Mouse (Mus musculus): ENCODE data around the gene Trappc11. TPM values are rescaled to one million over a fixed set of nuclear protein-coding genes. Genes with fewer than 3 reads are reported as not detected.

Gene Trappc11
- polyA plus RNA-seq (2015; fragmentation: Nextera tagmentation; extraction: Ambion mirVana) = 13.9 and 14.7 TPM in 2 replicates

- H3K4me1 ChIP-seq (ENCODE audit: control insufficient read depth, low read depth, low read length) = peaks cover 14% of the 10 kb centered on the region
- peak within 1 kb of the TSS; percentile 78 for H3K4me3 ChIP-seq (ENCODE audit: low read depth, low read length)
- H3K4me2 ChIP-seq (ENCODE audit: low read depth, low read length) = peak within 1 kb of the TSS; percentile 95
- H3K27me3 ChIP-seq (ENCODE audit: control insufficient read depth, insufficient read depth, low read depth, low read length) = no peaks in the 10 kb centered on the region
- no peaks in the 10 kb centered on the region; the same call in none of the 2 replicates for H3K36me3 ChIP-seq (ENCODE audit: control insufficient read depth, insufficient read depth)
- WGBS (ENCODE audit: insufficient replicate concordance) = under 1% methylated on average over 65 of the region's 65 CpGs
- ATAC-seq (ENCODE audit: low read depth) = peak; percentile 99
- H3K27ac ChIP-seq (ENCODE audit: low read length) = peak within 1 kb of the TSS; percentile 71
- no peaks in the 10 kb centered on the region for H3K9me3 ChIP-seq (replicated peaks; ENCODE audit: control insufficient read depth, low read length)
- peak within 1 kb of the TSS; percentile 91 for H3K9ac ChIP-seq (ENCODE audit: low read depth, low read length)
Observed at GRCm38 (mm10) chr8:47533344-47534125, at the start of gene Trappc11, which contains the start of gene Rwdd4a. TSS of gene Trappc11 (minus strand) at chr8:47533470. TSS of gene Rwdd4a (plus strand) at chr8:47533664.

- ATAC-seq (ENCODE audit: low read depth) = no peak
- Histone ChIP-seq H3K9ac (ENCODE audit: low read depth, low read length) (no peak overlapping the region), H3K27ac (ENCODE audit: low read length) (no peak overlapping the region), H3K9me3 (replicated peaks; ENCODE audit: control insufficient read depth, low read length) (no peaks in the 10 kb centered on the region), H3K4me3 (ENCODE audit: low read depth, low read length) (no peak overlapping the region), H3K4me2 (ENCODE audit: low read depth, low read length) (no peak overlapping the region), H3K27me3 (ENCODE audit: control insufficient read depth, insufficient read depth, low read depth, low read length) (no peaks in the 10 kb centered on the region), H3K36me3 (ENCODE audit: control insufficient read depth, insufficient read depth) (no peaks in the 10 kb centered on the region), H3K4me1 (ENCODE audit: control insufficient read depth, low read depth, low read length) (no peaks in the 10 kb centered on the region)
- WGBS (ENCODE audit: insufficient replicate concordance) = 61% methylated on average over 7 of the region's 7 CpGs
Observed at GRCm38 (mm10) chr8:47581454-47581853, 48.2 kb upstream of the Trappc11 start.

- Histone ChIP-seq H3K36me3 (ENCODE audit: control insufficient read depth, insufficient read depth) (no peaks in the 10 kb centered on the region), H3K9me3 (replicated peaks; ENCODE audit: control insufficient read depth, low read length) (no peaks in the 10 kb centered on the region), H3K9ac (ENCODE audit: low read depth, low read length) (no peak overlapping the region), H3K4me2 (ENCODE audit: low read depth, low read length) (no peak overlapping the region), H3K4me1 (ENCODE audit: control insufficient read depth, low read depth, low read length) (no peaks in the 10 kb centered on the region), H3K27me3 (ENCODE audit: control insufficient read depth, insufficient read depth, low read depth, low read length) (no peaks in the 10 kb centered on the region), H3K27ac (ENCODE audit: low read length) (no peak overlapping the region), H3K4me3 (ENCODE audit: low read depth, low read length) (no peak overlapping the region)
- no peak for ATAC-seq (ENCODE audit: low read depth)
- WGBS (ENCODE audit: insufficient replicate concordance) = 74% methylated on average over 7 of the region's 7 CpGs
Observed at GRCm38 (mm10) chr8:47573482-47573881, 40.2 kb upstream of the Trappc11 start.

- no peak overlapping the region for H3K27ac ChIP-seq (ENCODE audit: low read length)
- no peak overlapping the region for H3K9ac ChIP-seq (ENCODE audit: low read depth, low read length)
- no peaks in the 10 kb centered on the region for H3K4me1 ChIP-seq (ENCODE audit: control insufficient read depth, low read depth, low read length)
- 65% methylated on average over 6 of the region's 6 CpGs for WGBS (ENCODE audit: insufficient replicate concordance)
- H3K4me3 ChIP-seq (ENCODE audit: low read depth, low read length) = no peak overlapping the region
- no peak overlapping the region for H3K4me2 ChIP-seq (ENCODE audit: low read depth, low read length)
- H3K27me3 ChIP-seq (ENCODE audit: control insufficient read depth, insufficient read depth, low read depth, low read length) = no peaks in the 10 kb centered on the region
- H3K36me3 ChIP-seq (ENCODE audit: control insufficient read depth, insufficient read depth) = no peaks in the 10 kb centered on the region
- ATAC-seq (ENCODE audit: low read depth) = no peak
- no peaks in the 10 kb centered on the region for H3K9me3 ChIP-seq (replicated peaks; ENCODE audit: control insufficient read depth, low read length)
Observed at GRCm38 (mm10) chr8:47570161-47570560, 36.9 kb upstream of the Trappc11 start.

GRCm38 (mm10) chr8:47568098-47568497, 34.8 kb upstream of the Trappc11 start:
- Histone ChIP-seq H3K4me3 (ENCODE audit: low read depth, low read length) (no peak overlapping the region), H3K4me2 (ENCODE audit: low read depth, low read length) (no peak overlapping the region), H3K27ac (ENCODE audit: low read length) (no peak overlapping the region), H3K27me3 (ENCODE audit: control insufficient read depth, insufficient read depth, low read depth, low read length) (no peaks in the 10 kb centered on the region), H3K9ac (ENCODE audit: low read depth, low read length) (no peak overlapping the region), H3K4me1 (ENCODE audit: control insufficient read depth, low read depth, low read length) (no peaks in the 10 kb centered on the region), H3K9me3 (replicated peaks; ENCODE audit: control insufficient read depth, low read length) (no peaks in the 10 kb centered on the region), H3K36me3 (ENCODE audit: control insufficient read depth, insufficient read depth) (no peaks in the 10 kb centered on the region)
- WGBS (ENCODE audit: insufficient replicate concordance) = 59% methylated on average over 5 of the region's 5 CpGs
- no peak for ATAC-seq (ENCODE audit: low read depth)

GRCm38 (mm10) chr8:47566551-47566950, 33.3 kb upstream of the Trappc11 start:
- H3K4me3 ChIP-seq (ENCODE audit: low read depth, low read length) = no peak overlapping the region
- no peak overlapping the region for H3K27ac ChIP-seq (ENCODE audit: low read length)
- H3K9ac ChIP-seq (ENCODE audit: low read depth, low read length) = no peak overlapping the region
- no peaks in the 10 kb centered on the region for H3K9me3 ChIP-seq (replicated peaks; ENCODE audit: control insufficient read depth, low read length)
- no peak for ATAC-seq (ENCODE audit: low read depth)
- 83% methylated on average over 6 of the region's 6 CpGs for WGBS (ENCODE audit: insufficient replicate concordance)
- no peaks in the 10 kb centered on the region for H3K27me3 ChIP-seq (ENCODE audit: control insufficient read depth, insufficient read depth, low read depth, low read length)
- H3K4me1 ChIP-seq (ENCODE audit: control insufficient read depth, low read depth, low read length) = no peaks in the 10 kb centered on the region
- H3K36me3 ChIP-seq (ENCODE audit: control insufficient read depth, insufficient read depth) = no peaks in the 10 kb centered on the region
- H3K4me2 ChIP-seq (ENCODE audit: low read depth, low read length) = no peak overlapping the region

- no peaks in the 10 kb centered on the region for H3K9me3 ChIP-seq (replicated peaks; ENCODE audit: control insufficient read depth, low read length)
- H3K27ac ChIP-seq (ENCODE audit: low read length) = no peak overlapping the region
- H3K4me1 ChIP-seq (ENCODE audit: control insufficient read depth, low read depth, low read length) = no peaks in the 10 kb centered on the region
- H3K4me3 ChIP-seq (ENCODE audit: low read depth, low read length) = no peak overlapping the region
- H3K36me3 ChIP-seq (ENCODE audit: control insufficient read depth, insufficient read depth) = no peaks in the 10 kb centered on the region
- no peak for ATAC-seq (ENCODE audit: low read depth)
- WGBS (ENCODE audit: insufficient replicate concordance) = 79% methylated on average over 7 of the region's 7 CpGs
- H3K4me2 ChIP-seq (ENCODE audit: low read depth, low read length) = no peak overlapping the region
- no peaks in the 10 kb centered on the region for H3K27me3 ChIP-seq (ENCODE audit: control insufficient read depth, insufficient read depth, low read depth, low read length)
- no peak overlapping the region for H3K9ac ChIP-seq (ENCODE audit: low read depth, low read length)
Observed at GRCm38 (mm10) chr8:47560801-47561200, 27.5 kb upstream of the Trappc11 start.

- Histone ChIP-seq H3K9me3 (replicated peaks; ENCODE audit: control insufficient read depth, low read length) (no peaks in the 10 kb centered on the region), H3K27me3 (ENCODE audit: control insufficient read depth, insufficient read depth, low read depth, low read length) (no peaks in the 10 kb centered on the region), H3K9ac (ENCODE audit: low read depth, low read length) (no peak overlapping the region), H3K36me3 (ENCODE audit: control insufficient read depth, insufficient read depth) (no peaks in the 10 kb centered on the region), H3K4me1 (ENCODE audit: control insufficient read depth, low read depth, low read length) (no peaks in the 10 kb centered on the region), H3K4me2 (ENCODE audit: low read depth, low read length) (no peak overlapping the region), H3K27ac (ENCODE audit: low read length) (no peak overlapping the region), H3K4me3 (ENCODE audit: low read depth, low read length) (no peak overlapping the region)
- peak; percentile 53; the same call in 1 of the 2 replicates for ATAC-seq (ENCODE audit: low read depth)
- 44% methylated on average over 7 of the region's 7 CpGs for WGBS (ENCODE audit: insufficient replicate concordance)
Observed at GRCm38 (mm10) chr8:47558274-47558673, 25.0 kb upstream of the Trappc11 start.

- no peaks in the 10 kb centered on the region for H3K27me3 ChIP-seq (ENCODE audit: control insufficient read depth, insufficient read depth, low read depth, low read length)
- 50% methylated on average over 7 of the region's 7 CpGs for WGBS (ENCODE audit: insufficient replicate concordance)
Observed at GRCm38 (mm10) chr8:47556446-47556845, 23.2 kb upstream of the Trappc11 start.

More at GRCm38 (mm10) chr8:47556446-47556845, 23.2 kb upstream of the Trappc11 start:
- H3K9me3 ChIP-seq (replicated peaks; ENCODE audit: control insufficient read depth, low read length) = no peaks in the 10 kb centered on the region
- H3K27ac ChIP-seq (ENCODE audit: low read length) = no peak overlapping the region
- no peak overlapping the region for H3K4me3 ChIP-seq (ENCODE audit: low read depth, low read length)
- no peaks in the 10 kb centered on the region for H3K36me3 ChIP-seq (ENCODE audit: control insufficient read depth, insufficient read depth)
- no peak overlapping the region for H3K9ac ChIP-seq (ENCODE audit: low read depth, low read length)
- no peak overlapping the region for H3K4me2 ChIP-seq (ENCODE audit: low read depth, low read length)
- H3K4me1 ChIP-seq (ENCODE audit: control insufficient read depth, low read depth, low read length) = no peaks in the 10 kb centered on the region
- no peak for ATAC-seq (ENCODE audit: low read depth)

Data from liver, embryonic 16.5 days (tissue).